Mouse (Mus musculus) neural tube, embryonic 13.5 days (tissue): Measurements from ENCODE around the gene Ackr4. TPM values are rescaled to one million over a fixed set of nuclear protein-coding genes. Genes with fewer than 3 reads are reported as not detected.

Source experiments
- ATAC-seq: fragments of 200-750 bp; cut with Nextera tagmentation; 2 replicates; pipeline ENCODE4 v1.8.0; 2017; ENCODE audit warnings: low read depth, mild to moderate bottlenecking, moderate TSS enrichment, moderate library complexity
- H3K27ac ChIP-seq: fragments of 300-500 bp; sonication (generic); replicated peaks from 2 replicates; pipeline ENCODE4 v1.5.1; 2015; ENCODE audit warnings: moderate library complexity, mild to moderate bottlenecking, inconsistent platforms
- H3K27me3 ChIP-seq: fragments of 300-500 bp; sonication (generic); 2 replicates; pipeline ENCODE4 v1.6.1; 2015; ENCODE audit warnings: mild to moderate bottlenecking, inconsistent platforms
- H3K36me3 ChIP-seq: fragments of 300-500 bp; sonication (generic); 2 replicates; pipeline ENCODE4 v1.6.1; 2015; ENCODE audit warnings: mild to moderate bottlenecking, inconsistent platforms
- H3K4me1 ChIP-seq: fragments of 300-500 bp; sonication (generic); replicated peaks from 2 replicates; pipeline ENCODE4 v1.6.1; 2015; ENCODE audit warnings: inconsistent platforms
- H3K4me2 ChIP-seq: fragments of 300-500 bp; sonication (generic); 2 replicates; pipeline ENCODE4 v1.6.1; 2015; ENCODE audit warnings: inconsistent platforms, mild to moderate bottlenecking, moderate library complexity
- H3K4me3 ChIP-seq: fragments of 300-500 bp; sonication (generic); 2 replicates; pipeline ENCODE4 v1.5.1; 2015; ENCODE audit warnings: mild to moderate bottlenecking, inconsistent platforms
- H3K9ac ChIP-seq: fragments of 300-500 bp; sonication (generic); 2 replicates; pipeline ENCODE4 v1.6.1; 2015; ENCODE audit warnings: moderate library complexity, mild to moderate bottlenecking, inconsistent platforms
- H3K9me3 ChIP-seq: fragments of 300-500 bp; sonication (generic); 2 replicates; pipeline ENCODE4 v1.6.1; 2016; ENCODE audit warnings: inconsistent platforms
- WGBS: fragments of 180-500 bp; shearing (Covaris S2); methylation state at CpG from one replicate; pipeline ENCODE4 v1.1.7; 2015; 5-methylcytosine and 5-hydroxymethylcytosine counted together
- polyA plus RNA-seq: library from polyadenylated mRNA; unstranded; fragments of >200 nt; fragmentation: Nextera tagmentation; extraction: Ambion mirVana; gene quantifications from 2 replicates; pipeline ENCODE4 v1.2.1, GENCODE M21; 2015

The Ackr4 gene
- polyA plus RNA-seq, 1 experiment from 2014 or later = 0.96 TPM

DNA sequence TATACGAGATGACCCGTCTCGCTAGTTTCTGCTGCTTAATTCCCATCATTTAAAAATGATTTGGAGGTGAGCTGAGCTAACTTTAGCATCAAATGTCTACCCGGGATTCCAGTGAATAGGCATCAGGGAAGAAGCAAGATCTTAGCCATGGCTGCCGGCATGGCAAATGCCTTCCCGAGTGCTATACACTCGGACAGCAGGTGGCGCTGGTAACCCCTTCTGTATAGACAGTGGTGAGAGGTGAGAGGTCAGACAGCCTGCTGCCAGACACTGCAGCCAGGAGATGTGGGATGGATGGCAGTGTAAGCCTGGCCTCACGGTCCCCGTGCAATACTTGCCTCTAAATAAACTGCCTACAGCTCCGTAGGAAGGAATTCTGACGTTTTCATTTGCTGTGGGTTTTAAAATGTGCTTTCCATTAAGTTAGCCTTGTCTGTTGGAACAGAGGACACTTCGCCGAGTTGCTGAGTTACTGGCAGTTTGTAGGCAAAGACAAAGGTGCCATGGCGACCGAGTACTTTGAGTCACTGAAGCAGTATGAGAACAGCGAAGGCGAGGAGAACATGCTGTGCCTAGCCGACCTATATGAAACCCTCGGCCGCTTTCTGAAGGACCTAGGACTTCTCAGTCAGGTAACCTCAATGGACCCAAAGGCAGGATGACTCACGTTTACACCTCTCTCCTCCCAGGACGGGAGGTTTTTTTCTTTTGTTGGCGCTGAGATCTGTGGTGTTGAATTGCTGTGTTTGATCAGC lies 91.3 kb downstream of the Ackr4 start:
- no peaks in the 10 kb centered on the region for H3K27me3 ChIP-seq
- H3K4me1 ChIP-seq = 0 out of 2 replicates have a peak, but pooled peaks cover 6% of the 10 kb centered on the region
- H3K36me3 ChIP-seq = peaks cover 36% of the 10 kb centered on the region; the same call in 1 of the 2 replicates
- no peak for ATAC-seq
- WGBS = 48% methylated on average over 24 of the region's 24 CpGs
- no peak overlapping the region for H3K27ac ChIP-seq
- H3K4me2 ChIP-seq = no peak overlapping the region
- no peak overlapping the region for H3K9ac ChIP-seq
- H3K9me3 ChIP-seq = no peaks in the 10 kb centered on the region
- no peak overlapping the region for H3K4me3 ChIP-seq

- no peak for ATAC-seq
- Histone ChIP-seq H3K27ac (no peak overlapping the region), H3K4me1 (0 out of 2 replicates have a peak, but pooled peaks cover 6% of the 10 kb centered on the region), H3K9me3 (no peaks in the 10 kb centered on the region), H3K36me3 (peaks cover 42% of the 10 kb centered on the region), H3K9ac (no peak overlapping the region), H3K4me3 (no peak overlapping the region), H3K27me3 (no peaks in the 10 kb centered on the region), H3K4me2 (no peak overlapping the region)
- 74% methylated on average over 6 of the region's 6 CpGs for WGBS
Measured at GRCm38 (mm10) chr9:104034718-104035117, 92.0 kb downstream of the Ackr4 start.

GRCm38 (mm10) chr9:104034231-104034630 lies 92.5 kb downstream of the Ackr4 start:
- Histone ChIP-seq H3K4me1 (0 out of 2 replicates have a peak, but pooled peaks cover 6% of the 10 kb centered on the region), H3K4me3 (no peak overlapping the region), H3K4me2 (no peak overlapping the region), H3K36me3 (peaks cover 42% of the 10 kb centered on the region), H3K9me3 (no peaks in the 10 kb centered on the region), H3K9ac (no peak overlapping the region), H3K27me3 (no peaks in the 10 kb centered on the region), H3K27ac (no peak overlapping the region)
- no peak for ATAC-seq
- 77% methylated on average over 8 of the region's 8 CpGs for WGBS

Other genes starting within 250 kb of the Ackr4 start
- 3.1 and 3.3 TPM in 2 replicates for gene Nphp3, start 124.4 kb downstream of the Ackr4 start, polyA plus RNA-seq
- not detected in 2 replicates for gene Gm28305, start 86.3 kb downstream of the Ackr4 start, polyA plus RNA-seq
- 65.5 and 65.9 TPM in 2 replicates for gene Uba5, start 63.8 kb downstream of the Ackr4 start, polyA plus RNA-seq
- 7.4 and 8.1 TPM in 2 replicates for gene Acad11, start 63.6 kb downstream of the Ackr4 start, polyA plus RNA-seq
- 16.3 and 19.5 TPM in 2 replicates for gene Dnajc13, start 136.0 kb upstream of the Ackr4 start, polyA plus RNA-seq
- gene Acpp, start 210.8 kb upstream of the Ackr4 start, polyA plus RNA-seq = 0.33 and 0.46 TPM in 2 replicates